Mouse (Mus musculus) bone marrow, adult 2 months (tissue): Measurements from ENCODE around the gene Fgfr2.

ENCODE experiments used
- CTCF ChIP-seq: fragments of 200-500 bp; IDR thresholded peaks from 2 replicates; pipeline ENCODE4 v1.5.1; 2011; ENCODE audit warnings: low read length, control low read depth; ENCODE audit not compliant: control insufficient read depth, insufficient read depth
- POLR2A ChIP-seq: fragments of 200-500 bp; IDR thresholded peaks from 2 replicates; pipeline ENCODE4 v1.6.1; 2011; ENCODE audit warnings: low read depth, mild to moderate bottlenecking, control low read depth, low read length, borderline replicate concordance; ENCODE audit not compliant: control insufficient read depth

DNA sequence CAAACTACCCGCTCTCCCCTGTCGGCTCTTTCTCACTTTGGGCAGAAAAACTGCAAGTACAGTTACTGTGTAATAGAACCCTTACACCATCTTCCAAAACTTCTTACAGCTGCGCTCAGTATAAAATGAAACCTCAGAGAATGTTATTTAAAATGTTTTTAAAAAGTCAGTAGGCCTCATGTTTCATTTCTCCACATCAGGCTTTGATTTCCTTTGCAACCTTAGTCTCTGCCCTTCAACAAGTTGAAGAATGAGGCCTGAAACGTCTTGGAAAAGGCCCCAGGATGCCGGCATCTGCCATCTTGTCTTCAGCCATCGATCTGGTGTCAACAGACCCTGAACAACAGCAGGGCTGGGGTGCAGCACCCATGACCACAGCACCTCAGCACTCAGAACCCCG is 2918.0 kb downstream of the Fgfr2 start:
- TF ChIP-seq CTCF = no peak
- TF ChIP-seq POLR2A = no peak
